Mouse (Mus musculus): Measurements from ENCODE around the gene Hspg2. TPM values are rescaled to one million over a fixed set of nuclear protein-coding genes. Genes with fewer than 3 reads are reported as not detected.

Gene Hspg2
- polyA plus RNA-seq, 1 experiment = 0.26 TPM

DNA sequence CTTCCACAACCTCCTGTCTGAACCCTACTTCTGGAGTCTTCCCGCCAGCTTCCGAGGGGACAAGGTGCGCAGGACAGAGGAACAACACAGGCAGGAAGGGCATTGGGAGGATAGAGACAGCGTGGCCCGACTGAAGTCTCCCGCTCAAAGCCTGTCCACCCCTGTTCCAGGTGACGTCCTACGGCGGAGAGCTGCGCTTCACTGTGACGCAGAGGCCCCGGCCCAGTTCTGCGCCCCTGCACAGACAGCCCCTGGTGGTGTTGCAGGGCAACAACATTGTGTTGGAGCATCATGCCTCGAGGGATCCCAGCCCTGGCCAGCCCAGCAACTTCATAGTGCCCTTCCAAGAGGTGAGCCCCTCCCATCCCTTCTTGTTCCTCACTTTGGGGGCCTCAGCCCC, 50.2 kb downstream of the Hspg2 start:
- no peaks in the 10 kb centered on the region for H3K9me3 ChIP-seq (ENCODE audit: control insufficient read depth, low read length)
- H3K27me3 ChIP-seq (ENCODE audit: control insufficient read depth) = no peaks in the 10 kb centered on the region
- H3K4me3 ChIP-seq (replicated peaks) = no peak overlapping the region
- H3K4me1 ChIP-seq (ENCODE audit: control insufficient read depth) = no peaks in the 10 kb centered on the region; the same call in 1 of the 2 replicates
- H3K36me3 ChIP-seq (ENCODE audit: control insufficient read depth) = peaks cover 25% of the 10 kb centered on the region; the same call in 1 of the 2 replicates
- TF ChIP-seq TAL1 (IDR thresholded peaks at IDR 0.05; ENCODE audit: low read length) (no peak), GATA1 (IDR thresholded peaks at IDR 0.05; ENCODE audit: low read length) (no peak)

DNA sequence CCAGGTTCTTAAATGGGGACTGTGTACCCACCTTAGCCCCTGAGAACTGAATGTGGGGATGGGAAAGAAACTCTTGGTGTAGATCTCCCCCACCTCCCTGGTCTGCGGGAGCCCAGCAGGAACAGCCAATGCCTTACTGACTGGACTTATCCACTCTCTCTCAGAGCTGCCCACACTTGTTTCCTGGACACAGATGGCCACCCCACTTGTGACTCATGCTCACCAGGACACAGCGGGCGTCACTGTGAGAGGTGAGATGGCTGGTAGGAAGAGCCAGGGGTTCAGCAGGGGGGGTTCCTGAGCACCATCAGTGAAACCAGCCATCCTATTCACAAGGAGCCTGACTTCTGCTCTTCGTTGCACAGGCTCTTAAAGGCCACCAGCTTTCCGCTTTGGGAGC, 51.8 kb downstream of the Hspg2 start:
- no peaks in the 10 kb centered on the region; the same call in 1 of the 2 replicates for H3K4me1 ChIP-seq (ENCODE audit: control insufficient read depth)
- H3K36me3 ChIP-seq (ENCODE audit: control insufficient read depth) = peaks cover 26% of the 10 kb centered on the region; the same call in 1 of the 2 replicates
- no peak for TF ChIP-seq GATA1 (IDR thresholded peaks at IDR 0.05; ENCODE audit: low read length)
- H3K9me3 ChIP-seq (ENCODE audit: control insufficient read depth, low read length) = no peaks in the 10 kb centered on the region
- no peak overlapping the region for H3K4me3 ChIP-seq (replicated peaks)
- H3K27me3 ChIP-seq (ENCODE audit: control insufficient read depth) = no peaks in the 10 kb centered on the region

DNA sequence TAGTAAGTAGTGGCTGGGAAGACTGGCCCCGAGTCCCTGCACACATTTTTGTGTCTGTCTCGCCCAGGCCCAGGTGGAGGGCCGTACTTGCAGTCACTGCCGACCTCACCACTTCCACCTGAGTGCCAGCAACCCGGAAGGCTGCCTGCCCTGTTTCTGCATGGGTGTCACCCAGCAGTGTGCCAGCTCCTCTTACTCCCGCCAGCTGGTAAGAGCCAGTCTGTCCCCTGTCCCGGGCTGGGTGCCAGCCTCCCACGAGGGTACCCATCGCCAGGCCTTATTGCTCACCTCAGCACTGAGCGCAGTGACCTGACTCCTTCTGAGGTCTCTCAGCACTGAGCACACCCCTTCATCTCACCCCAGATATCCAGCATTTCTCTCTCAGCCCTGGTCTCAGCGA, 53.4 kb downstream of the Hspg2 start:
- no peaks in the 10 kb centered on the region for H3K27me3 ChIP-seq (ENCODE audit: control insufficient read depth)
- TF ChIP-seq TAL1 (IDR thresholded peaks at IDR 0.05; ENCODE audit: low read length) (no peak), GATA1 (IDR thresholded peaks at IDR 0.05; ENCODE audit: low read length) (no peak)
- H3K36me3 ChIP-seq (ENCODE audit: control insufficient read depth) = peaks cover 23% of the 10 kb centered on the region; the same call in 1 of the 2 replicates
- H3K9me3 ChIP-seq (ENCODE audit: control insufficient read depth, low read length) = no peaks in the 10 kb centered on the region
- H3K4me3 ChIP-seq (replicated peaks) = no peak overlapping the region
- no peaks in the 10 kb centered on the region; the same call in 1 of the 2 replicates for H3K4me1 ChIP-seq (ENCODE audit: control insufficient read depth)

DNA sequence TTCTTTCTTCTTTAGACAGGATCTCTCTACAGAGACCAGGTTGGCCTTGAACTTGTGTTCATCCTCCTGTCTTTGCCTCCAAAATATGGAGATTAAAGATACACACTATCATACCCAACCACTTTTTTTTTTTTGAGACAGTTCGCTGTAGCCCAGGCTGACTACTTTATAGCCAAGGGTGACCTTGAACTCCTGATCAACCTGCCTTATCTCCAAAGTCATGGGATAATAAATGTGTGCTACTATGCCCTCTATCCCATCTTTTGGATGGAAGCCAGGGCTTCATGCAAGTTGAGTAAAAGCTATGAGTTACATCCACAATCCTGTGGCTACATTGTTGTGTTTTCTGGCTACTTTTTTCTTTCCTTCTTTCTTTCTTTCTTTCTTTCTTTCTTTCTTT, 56.9 kb downstream of the Hspg2 start:
- H3K36me3 ChIP-seq (ENCODE audit: control insufficient read depth) = peaks cover 17% of the 10 kb centered on the region; the same call in 1 of the 2 replicates
- no peaks in the 10 kb centered on the region for H3K9me3 ChIP-seq (ENCODE audit: control insufficient read depth, low read length)
- no peaks in the 10 kb centered on the region for H3K4me1 ChIP-seq (ENCODE audit: control insufficient read depth)
- H3K4me3 ChIP-seq (replicated peaks) = no peak overlapping the region
- no peak for TF ChIP-seq TAL1 (IDR thresholded peaks at IDR 0.05; ENCODE audit: low read length)
- TF ChIP-seq GATA1 (IDR thresholded peaks at IDR 0.05; ENCODE audit: low read length) = no peak
- no peaks in the 10 kb centered on the region for H3K27me3 ChIP-seq (ENCODE audit: control insufficient read depth)

DNA sequence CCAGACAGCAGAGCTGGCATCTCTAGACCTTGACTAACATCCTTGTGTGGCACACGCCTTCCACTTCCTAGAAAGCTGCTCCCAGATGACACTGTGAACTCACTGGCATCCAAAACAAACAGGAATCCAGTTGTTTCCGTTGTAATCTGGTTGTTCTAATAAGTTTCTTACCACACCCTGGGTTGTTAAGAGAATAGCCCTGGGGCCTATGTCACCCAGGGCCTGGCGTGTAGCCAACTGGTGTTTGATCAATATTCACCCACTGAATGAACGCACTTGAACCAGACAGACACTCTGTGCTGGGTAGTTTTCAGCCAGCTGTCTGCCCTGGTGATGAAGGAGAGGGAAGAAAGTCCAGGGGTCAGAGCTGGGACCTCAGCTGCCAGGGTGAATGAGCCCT, 58.8 kb downstream of the Hspg2 start:
- Histone ChIP-seq H3K9me3 (ENCODE audit: control insufficient read depth, low read length) (no peaks in the 10 kb centered on the region), H3K27me3 (ENCODE audit: control insufficient read depth) (no peaks in the 10 kb centered on the region), H3K4me1 (ENCODE audit: control insufficient read depth) (no peaks in the 10 kb centered on the region), H3K4me3 (replicated peaks) (no peak overlapping the region), H3K36me3 (ENCODE audit: control insufficient read depth) (peaks cover 11% of the 10 kb centered on the region; the same call in 1 of the 2 replicates)
- TF ChIP-seq GATA1 (IDR thresholded peaks at IDR 0.05; ENCODE audit: low read length) (no peak), TAL1 (IDR thresholded peaks at IDR 0.05; ENCODE audit: low read length) (no peak)

DNA sequence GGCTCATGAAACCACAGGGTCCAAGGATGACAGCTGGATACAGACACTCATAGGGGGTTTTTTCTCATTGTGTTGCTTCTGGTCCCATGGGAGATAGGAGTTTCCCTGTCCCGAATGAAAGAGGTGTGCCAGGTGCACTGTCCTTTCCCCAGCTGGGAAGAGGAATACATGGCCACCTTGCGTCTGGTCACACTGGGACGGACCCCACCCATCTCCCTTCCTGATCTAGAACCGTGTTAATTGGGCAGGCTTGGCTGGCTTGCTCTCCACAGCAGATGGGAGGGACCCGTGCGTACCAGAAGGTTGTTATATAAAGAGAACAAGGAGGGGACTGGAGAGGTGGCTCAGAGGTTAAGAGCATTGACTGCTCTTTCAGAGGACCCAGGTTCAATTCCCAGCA, 59.3 kb downstream of the Hspg2 start:
- Histone ChIP-seq H3K27me3 (ENCODE audit: control insufficient read depth) (no peaks in the 10 kb centered on the region), H3K4me1 (ENCODE audit: control insufficient read depth) (no peaks in the 10 kb centered on the region), H3K36me3 (ENCODE audit: control insufficient read depth) (peaks cover 8% of the 10 kb centered on the region; the same call in 1 of the 2 replicates), H3K4me3 (replicated peaks) (no peak overlapping the region), H3K9me3 (ENCODE audit: control insufficient read depth, low read length) (no peaks in the 10 kb centered on the region)
- no peak for TF ChIP-seq GATA1 (IDR thresholded peaks at IDR 0.05; ENCODE audit: low read length)
- TF ChIP-seq TAL1 (IDR thresholded peaks at IDR 0.05; ENCODE audit: low read length) = no peak

DNA sequence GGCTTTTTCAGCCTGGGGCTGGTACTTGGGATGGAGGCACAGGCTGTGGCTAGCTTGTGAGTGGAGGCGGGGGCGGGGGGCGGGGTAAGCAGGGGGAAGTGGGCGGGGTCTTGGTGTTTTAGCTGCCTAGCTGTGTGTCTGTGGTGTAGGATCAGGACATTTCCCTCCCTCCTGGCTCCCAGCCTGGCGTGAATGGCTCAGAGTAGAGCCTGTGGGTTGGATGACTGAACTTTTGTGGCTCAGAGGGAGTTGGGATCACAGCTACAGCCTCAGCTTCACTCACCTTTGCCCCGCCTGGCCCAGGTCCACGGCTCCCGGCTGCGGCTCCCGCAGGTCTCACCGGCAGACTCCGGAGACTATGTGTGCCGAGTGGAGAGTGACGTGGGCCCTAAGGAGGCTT, 71.8 kb downstream of the Hspg2 start:
- H3K27me3 ChIP-seq (ENCODE audit: control insufficient read depth) = no peaks in the 10 kb centered on the region
- H3K9me3 ChIP-seq (ENCODE audit: control insufficient read depth, low read length) = no peaks in the 10 kb centered on the region
- TF ChIP-seq TAL1 (IDR thresholded peaks at IDR 0.05; ENCODE audit: low read length) (no peak), GATA1 (IDR thresholded peaks at IDR 0.05; ENCODE audit: low read length) (no peak)
- H3K4me3 ChIP-seq (replicated peaks) = no peak overlapping the region
- no peaks in the 10 kb centered on the region for H3K4me1 ChIP-seq (ENCODE audit: control insufficient read depth)
- H3K36me3 ChIP-seq (ENCODE audit: control insufficient read depth) = peaks cover 17% of the 10 kb centered on the region; the same call in 1 of the 2 replicates

DNA sequence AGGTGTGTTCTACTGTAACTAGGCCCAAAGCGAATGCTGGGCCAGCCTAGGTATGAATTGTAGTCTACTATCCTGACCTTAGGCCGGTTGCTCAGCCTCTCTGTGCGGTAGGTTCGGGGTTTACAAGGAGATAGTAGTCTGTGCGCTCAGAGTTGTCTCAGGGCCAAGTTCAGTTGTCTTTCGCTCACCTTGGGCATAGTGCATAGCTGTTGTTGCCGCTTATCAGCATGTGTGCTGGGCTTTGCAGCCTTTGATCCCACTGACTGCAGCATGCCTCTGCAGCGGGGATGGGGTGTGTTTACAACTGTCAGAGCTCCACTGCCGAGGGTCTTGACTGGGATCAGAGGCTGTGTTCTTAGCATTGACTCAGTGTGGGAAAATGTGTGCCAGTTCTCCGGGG, 74.4 kb downstream of the Hspg2 start:
- Histone ChIP-seq H3K9me3 (ENCODE audit: control insufficient read depth, low read length) (no peaks in the 10 kb centered on the region), H3K27me3 (ENCODE audit: control insufficient read depth) (no peaks in the 10 kb centered on the region), H3K4me3 (replicated peaks) (no peak overlapping the region), H3K4me1 (ENCODE audit: control insufficient read depth) (no peaks in the 10 kb centered on the region), H3K36me3 (ENCODE audit: control insufficient read depth) (peaks cover 20% of the 10 kb centered on the region; the same call in 1 of the 2 replicates)
- no peak for TF ChIP-seq TAL1 (IDR thresholded peaks at IDR 0.05; ENCODE audit: low read length)
- no peak for TF ChIP-seq GATA1 (IDR thresholded peaks at IDR 0.05; ENCODE audit: low read length)

DNA sequence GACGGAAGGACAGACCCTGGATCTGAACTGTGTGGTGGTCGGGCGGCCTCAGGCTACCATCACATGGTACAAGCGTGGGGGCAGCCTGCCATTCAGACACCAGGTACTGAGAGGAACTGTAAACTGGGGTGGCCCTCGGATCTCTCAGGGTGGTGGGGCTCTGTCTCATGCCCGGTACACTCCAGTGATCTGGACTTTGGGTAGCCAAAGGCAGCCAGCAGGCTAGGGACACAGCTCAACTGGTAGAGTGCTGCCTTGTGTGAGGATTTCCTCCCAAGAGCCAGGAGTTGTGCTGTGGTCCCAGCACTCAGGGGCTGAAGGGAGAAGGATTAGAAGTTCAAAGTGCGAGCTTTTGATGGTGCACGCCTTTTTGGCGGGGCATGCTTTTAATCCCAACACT, 77.0 kb downstream of the Hspg2 start:
- Histone ChIP-seq H3K4me1 (ENCODE audit: control insufficient read depth) (no peaks in the 10 kb centered on the region), H3K4me3 (replicated peaks) (no peak overlapping the region), H3K27me3 (ENCODE audit: control insufficient read depth) (no peaks in the 10 kb centered on the region), H3K36me3 (ENCODE audit: control insufficient read depth) (peaks cover 12% of the 10 kb centered on the region; the same call in 1 of the 2 replicates), H3K9me3 (ENCODE audit: control insufficient read depth, low read length) (no peaks in the 10 kb centered on the region)
- TF ChIP-seq TAL1 (IDR thresholded peaks at IDR 0.05; ENCODE audit: low read length) (no peak), GATA1 (IDR thresholded peaks at IDR 0.05; ENCODE audit: low read length) (no peak)

DNA sequence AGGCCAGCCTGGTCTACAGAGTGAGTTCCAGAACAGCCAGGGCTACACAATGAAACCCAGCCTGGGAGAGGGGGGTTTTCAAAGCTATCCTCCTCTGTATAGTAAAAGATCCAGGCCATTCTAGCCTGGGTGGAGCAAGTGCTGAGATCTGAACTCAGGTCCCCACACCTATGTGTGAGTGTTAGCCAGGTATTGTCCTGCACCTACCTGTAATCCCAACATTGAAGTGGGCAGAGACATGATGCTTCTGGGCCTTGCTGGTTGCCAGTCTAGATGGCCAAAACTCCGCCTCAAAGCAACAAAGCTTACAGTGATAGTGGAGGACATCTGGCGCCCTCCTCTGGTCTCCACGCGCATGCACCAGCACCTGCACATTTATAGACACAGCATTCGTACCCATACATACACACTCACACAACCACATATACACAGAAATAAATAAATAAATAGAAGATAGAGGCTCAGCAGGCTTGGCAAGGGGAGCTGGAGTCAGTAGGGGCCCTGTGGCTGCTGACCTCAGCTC, 77.5 kb downstream of the Hspg2 start:
- Histone ChIP-seq H3K27me3 (ENCODE audit: control insufficient read depth) (no peaks in the 10 kb centered on the region), H3K9me3 (ENCODE audit: control insufficient read depth, low read length) (no peaks in the 10 kb centered on the region), H3K4me3 (replicated peaks) (no peak overlapping the region), H3K36me3 (ENCODE audit: control insufficient read depth) (peaks cover 12% of the 10 kb centered on the region; the same call in 1 of the 2 replicates), H3K4me1 (ENCODE audit: control insufficient read depth) (no peaks in the 10 kb centered on the region)
- TF ChIP-seq GATA1 (IDR thresholded peaks at IDR 0.05; ENCODE audit: low read length) (no peak), TAL1 (IDR thresholded peaks at IDR 0.05; ENCODE audit: low read length) (no peak)
